19 mouse cellular contexts compared by ENCODE assay signal in genomic region chr4:95877436-95877835, GRCm38 (mm10).
DNase-seq lines count a peak whose midpoint lies in the region; ATAC-seq lines count a peak whose summit lies in the region.
"Had no signal": no experiment of that assay in that cellular context is flagged by ENCODE, and none has a peak within 500 bp of the region (broad histone marks: within the 10 kb centered on the region; RNA-seq: fewer than 3 reads in every experiment).

No protein-coding gene starts in this region.

- H3K4me2 ChIP-seq in lung, embryonic 15.5 days: no peak overlapping the region
- H3K4me2 ChIP-seq: embryonic facial prominence, embryonic 13.5 days; forebrain, embryonic 12.5 days; heart, embryonic 12.5 days; hindbrain, embryonic 14.5 days; intestine, embryonic 15.5 days had no signal

- H3K27ac ChIP-seq in lung, embryonic 15.5 days: 0 out of 2 replicates have a peak overlapping the region, but pooled peaks have one; percentile 24
- H3K27ac ChIP-seq: embryonic facial prominence, embryonic 13.5 days; forebrain, embryonic 12.5 days; gastrocnemius, adult 2 months; hindbrain, embryonic 10.5 days; hindbrain, embryonic 14.5 days; intestine, embryonic 15.5 days had no signal

- H3K4me1 ChIP-seq in lung, embryonic 15.5 days: peaks cover 13% of the 10 kb centered on the region
- H3K4me1 ChIP-seq: heart, embryonic 12.5 days; intestine, embryonic 15.5 days had no signal

- peak; percentile 78 for DNase-seq in heart, adult 11 months
- no peak for DNase-seq in heart, adult 9 months (ENCODE audit: low spot score in 2 of 2)
- no peak for DNase-seq in lung, postnatal 25 days (ENCODE audit: low spot score)
- DNase-seq in adrenal gland, adult 8-10 months: peak; percentile 58
- peak; percentile 67 to 70 for DNase-seq in adrenal gland, postnatal 36 days
- DNase-seq in c-Kit-positive CD71-positive TER-119-positive erythroid progenitor cells, embryonic 14.5 days (ENCODE audit: low spot score): no peak
- DNase-seq: cerebellum, adult 11-12 months; cerebellum, adult 9-10 months; cerebellum, postnatal 25 days; gastrocnemius, adult 2 months; gastrocnemius, postnatal 25 days had no signal

- H3K9me3 ChIP-seq in lung, embryonic 15.5 days: no peaks in the 10 kb centered on the region
- H3K9me3 ChIP-seq: embryonic facial prominence, embryonic 13.5 days; forebrain, embryonic 12.5 days; heart, embryonic 12.5 days; hindbrain, embryonic 10.5 days; intestine, embryonic 15.5 days had no signal

- H3K4me3 ChIP-seq in lung, embryonic 15.5 days: no peak overlapping the region
- H3K4me3 ChIP-seq: embryonic facial prominence, embryonic 13.5 days; forebrain, embryonic 12.5 days; gastrocnemius, adult 2 months; heart, embryonic 12.5 days; hindbrain, embryonic 10.5 days; intestine, embryonic 15.5 days had no signal

- no peaks in the 10 kb centered on the region for H3K36me3 ChIP-seq in lung, embryonic 15.5 days
- H3K36me3 ChIP-seq: embryonic facial prominence, embryonic 13.5 days; forebrain, embryonic 12.5 days; heart, embryonic 12.5 days; hindbrain, embryonic 10.5 days; intestine, embryonic 15.5 days had no signal

- no peak for ATAC-seq in lung, embryonic 15.5 days (ENCODE audit: borderline replicate concordance, extremely low read depth, low FRiP score, low TSS enrichment)
- ATAC-seq: forebrain, embryonic 16.5 days; intestine, embryonic 15.5 days had no signal

- no peak overlapping the region for H3K9ac ChIP-seq in lung, embryonic 15.5 days
- H3K9ac ChIP-seq: embryonic facial prominence, embryonic 13.5 days; forebrain, embryonic 12.5 days; heart, embryonic 12.5 days; hindbrain, embryonic 14.5 days; intestine, embryonic 15.5 days had no signal

- 58% methylated on average over 4 of the region's 4 CpGs for WGBS in lung, embryonic 15.5 days

- H3K27me3 ChIP-seq in lung, embryonic 15.5 days: no peaks in the 10 kb centered on the region
- H3K27me3 ChIP-seq: embryonic facial prominence, embryonic 13.5 days; forebrain, embryonic 12.5 days; heart, embryonic 12.5 days; intestine, embryonic 15.5 days had no signal

Comparison
In these comparisons a context has a peak if more than half of its experiments do, and no peak if none do; other contexts are left out.
1. DNase-seq: peak in heart, adult 11 months (single experiment), adrenal gland, adult 8-10 months (single experiment) and adrenal gland, postnatal 36 days (2 of 2); none in heart, adult 9 months (0 of 2), lung, postnatal 25 days (single experiment) and c-Kit-positive CD71-positive TER-119-positive erythroid progenitor cells, embryonic 14.5 days (single experiment).